Mouse (Mus musculus) G1E (cell line): ENCODE results near the gene Stoml3. TPM values are rescaled to one million over a fixed set of nuclear protein-coding genes. Genes with fewer than 3 reads are reported as not detected.

Experiments used
- ATAC-seq: 2 replicates; pipeline ENCODE4 v1.8.0; 2016; ENCODE audit warnings: mild to moderate bottlenecking; ENCODE audit not compliant: insufficient number of reproducible peaks, poor library complexity, low FRiP score, severe bottlenecking; ENCODE audit errors: extremely low read depth
- DNase-seq: peaks from one replicate; pipeline ENCODE4 v3.0.0; 2012; ENCODE audit warnings: low spot score
- H3K27me3 ChIP-seq: 2 replicates; pipeline ENCODE4 v1.6.1; 2012; ENCODE audit warnings: mild to moderate bottlenecking, low read length, inconsistent platforms; ENCODE audit not compliant: insufficient read depth
- H3K36me3 ChIP-seq: replicated peaks from 2 replicates; pipeline ENCODE3; 2012; ENCODE audit warnings: mild to moderate bottlenecking, inconsistent platforms
- H3K4me1 ChIP-seq: 2 replicates; pipeline ENCODE4 v1.6.1; 2012; ENCODE audit warnings: low read depth, low read length, inconsistent platforms, mixed read lengths; ENCODE audit not compliant: insufficient read depth
- H3K4me3 ChIP-seq: 2 replicates; pipeline ENCODE4 v1.5.1; 2012; ENCODE audit warnings: low read depth, mild to moderate bottlenecking, inconsistent platforms, low read length, moderate library complexity, mixed read lengths
- H3K9me3 ChIP-seq: replicated peaks from 2 replicates; pipeline ENCODE4 v1.6.1; 2012; ENCODE audit warnings: inconsistent platforms
- TAL1 ChIP-seq: conservative IDR thresholded peaks from 2 replicates; pipeline ENCODE4 v1.6.1; 2012; ENCODE audit warnings: low read depth, low read length, inconsistent platforms, mixed read lengths
- polyA plus RNA-seq: library from polyadenylated mRNA; stranded (reverse); fragments of >175 nt; gene quantifications from 2 replicates; pipeline ENCODE4 v1.2.3, GENCODE M21; 2012
- total RNA-seq, 2 experiments: library from RNA; stranded (forward) in 1 of 2; stranded (reverse) in 1 of 2; fragments of 200-1000 nt in 1 of 2; fragments of >200 nt in 1 of 2; fragmentation: Nextera tagmentation in 1 of 2; gene quantifications; 2 replicates each; pipeline ENCODE4 v1.2.3; 2014 to 2017

Stoml3 gene
- total and polyA plus RNA-seq, 3 experiments: 0.44 TPM; not detected in 2

- Histone ChIP-seq H3K4me1 (no peaks in the 10 kb centered on the region), H3K9me3 (peaks cover 41% of the 10 kb centered on the region), H3K36me3 (no peaks in the 10 kb centered on the region), H3K4me3 (no peak overlapping the region), H3K27me3 (no peaks in the 10 kb centered on the region)
- TF ChIP-seq TAL1: no peak
- ATAC-seq (no peak), DNase-seq (no peak)
These were observed 69.1 kb downstream of the Stoml3 start for GRCm38 (mm10) chr3:53557388-53558214.

Other genes starting within 250 kb of the Stoml3 start
- gene Nhlrc3, start 25.3 kb upstream of the Stoml3 start, total RNA-seq (2014; fragmentation: Nextera tagmentation): 20.9 and 21.6 TPM in 2 replicates
- gene Nhlrc3, start 25.3 kb upstream of the Stoml3 start, total RNA-seq (2017): 19.3 and 20.6 TPM in 2 replicates
- 3.1 and 3.4 TPM in 2 replicates for gene Nhlrc3, start 25.3 kb upstream of the Stoml3 start, polyA plus RNA-seq
- gene Proser1, start 25.0 kb upstream of the Stoml3 start, total RNA-seq (2014; fragmentation: Nextera tagmentation): 48.3 and 58.6 TPM in 2 replicates
- 4.2 and 5.6 TPM in 2 replicates for gene Proser1, start 25.0 kb upstream of the Stoml3 start, total RNA-seq (2017)
- 46.9 and 60.8 TPM in 2 replicates for gene Proser1, start 25.0 kb upstream of the Stoml3 start, polyA plus RNA-seq
- not detected in 2 replicates for gene Frem2, start 168.7 kb downstream of the Stoml3 start, total RNA-seq (2014; fragmentation: Nextera tagmentation)
- gene Frem2, start 168.7 kb downstream of the Stoml3 start, total RNA-seq (2017): 0.12 and 0.16 TPM in 2 replicates
- gene Frem2, start 168.7 kb downstream of the Stoml3 start, polyA plus RNA-seq: not detected in 2 replicates